Mouse (Mus musculus) heart, adult 2 months (tissue): Measurements from ENCODE around the gene Ppm1a. TPM values are rescaled to one million over a fixed set of nuclear protein-coding genes. Genes with fewer than 3 reads are reported as not detected.

ENCODE experiments used
- DNase-seq, 2 experiments: peaks; one replicate each; pipeline ENCODE4 v3.0.0; 2021
- H3K27ac ChIP-seq: fragments of 200-600 bp; 2 replicates; pipeline ENCODE4 v1.8.1; 2022
- H3K27me3 ChIP-seq: fragments of 200-500 bp; 2 replicates; pipeline ENCODE4 v1.6.1; 2012; ENCODE audit warnings: mild to moderate bottlenecking, low read length, inconsistent platforms, mixed read lengths; ENCODE audit not compliant: control insufficient read depth, insufficient read depth
- H3K36me3 ChIP-seq: fragments of 200-500 bp; 2 replicates; pipeline ENCODE4 v1.6.1; 2012; ENCODE audit warnings: low read length, inconsistent platforms; ENCODE audit not compliant: control insufficient read depth, insufficient read depth
- H3K4me1 ChIP-seq: fragments of 200-500 bp; 2 replicates; pipeline ENCODE4 v1.6.1; 2011; ENCODE audit warnings: low read length; ENCODE audit not compliant: control insufficient read depth, insufficient read depth
- H3K4me3 ChIP-seq: fragments of 200-600 bp; 2 replicates; pipeline ENCODE4 v1.8.1; 2022
- H3K79me2 ChIP-seq: fragments of 200-500 bp; replicated peaks from 2 replicates; pipeline ENCODE4 v1.6.1; 2012; ENCODE audit warnings: mild to moderate bottlenecking, inconsistent platforms, low read length, moderate library complexity, mixed read lengths; ENCODE audit not compliant: control insufficient read depth, insufficient read depth
- H3K9ac ChIP-seq: fragments of 200-500 bp; 2 replicates; pipeline ENCODE4 v1.6.1; 2012; ENCODE audit warnings: low read depth, mild to moderate bottlenecking, control low read depth, inconsistent platforms, low read length, mixed read lengths
- CTCF ChIP-seq: fragments of 200-600 bp; IDR thresholded peaks from 2 replicates; pipeline ENCODE4 v1.8.1; 2022; ENCODE audit warnings: antibody characterized with exemption, mild to moderate bottlenecking, moderate library complexity
- EP300 ChIP-seq: fragments of 200-500 bp; IDR thresholded peaks from 2 replicates; pipeline ENCODE4 v1.6.1; 2011; ENCODE audit warnings: low read depth, low read length, control low read depth; ENCODE audit not compliant: insufficient read depth
- POLR2A ChIP-seq: fragments of 200-500 bp; IDR thresholded peaks from 2 replicates; pipeline ENCODE4 v1.6.1; 2011; ENCODE audit warnings: mild to moderate bottlenecking, low read depth, low read length, control low read depth; ENCODE audit not compliant: insufficient read depth
- WGBS: fragments of 180-500 bp; shearing (Covaris S2); methylation state at CpG from one replicate; pipeline ENCODE4 v1.1.7; 2018; 5-methylcytosine and 5-hydroxymethylcytosine counted together
- intact Hi-C: fragments of 180-260 bp; cut with DNase I; formaldehyde crosslinking; loops from one replicate; pipeline ENCODE4 v1.15.1; 2025
- polyA plus RNA-seq: library from polyadenylated mRNA; depleted of rRNA; stranded (reverse); fragments of >200 nt; gene quantifications from 2 replicates; pipeline ENCODE4 v1.2.3, GENCODE M21; 2012; rRNA removed
- total RNA-seq, 2 experiments: library from RNA; stranded (reverse); gene quantifications; 2 replicates each; pipeline ENCODE4 v1.2.3; 2021

Gene Ppm1a
- total and polyA plus RNA-seq, 3 experiments, result 78.4 to 258 (median 218) TPM

DNA sequence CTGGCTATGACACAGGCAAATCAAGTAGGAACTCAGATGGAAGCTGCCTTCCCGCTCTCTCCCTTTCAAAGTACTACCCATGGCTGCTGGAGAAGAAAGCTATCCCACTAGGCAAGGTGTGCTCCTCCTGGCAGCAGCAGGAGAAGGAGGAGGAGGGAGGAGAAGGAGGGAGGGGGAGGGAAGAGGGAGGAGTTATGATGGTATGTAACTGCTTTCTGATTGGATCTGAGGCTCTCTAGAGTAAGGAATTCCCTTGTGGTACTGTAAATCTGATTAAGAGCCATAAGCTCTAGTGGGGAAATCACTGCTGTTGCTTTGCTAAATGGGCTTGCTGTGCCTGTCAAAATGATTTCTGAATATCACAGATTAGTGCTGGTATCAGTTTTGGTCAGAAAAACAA, 84.2 kb downstream of the Ppm1a start:
- Histone ChIP-seq H3K9ac (no peak overlapping the region), H3K4me3 (no peak overlapping the region), H3K36me3 (no peaks in the 10 kb centered on the region), H3K27me3 (no peaks in the 10 kb centered on the region), H3K27ac (no peak overlapping the region), H3K4me1 (peaks cover 3% of the 10 kb centered on the region), H3K79me2 (no peaks in the 10 kb centered on the region)
- WGBS, result 93% methylated on average over 1 of the region's 1 CpGs
- DNase-seq, result no peak
- TF ChIP-seq POLR2A (no peak), EP300 (no peak), CTCF (no peak)
- intact Hi-C loops, result loop anchor here (10.0 kb wide), 2 partner anchors 327 to 833 kb away; no protein-coding TSS in a partner anchor

GRCm38 (mm10) chr12:72843135-72843534, 85.9 kb downstream of the Ppm1a start:
- H3K4me1 ChIP-seq, result peaks cover 3% of the 10 kb centered on the region
- H3K4me3 ChIP-seq, result no peak overlapping the region
- 86% methylated on average over 4 of the region's 4 CpGs for WGBS
- DNase-seq, result no peak
- H3K9ac ChIP-seq, result no peak overlapping the region
- H3K79me2 ChIP-seq, result no peaks in the 10 kb centered on the region
- intact Hi-C loops, result loop anchor here (10.0 kb wide), 2 partner anchors 328 to 832 kb away; no protein-coding TSS in a partner anchor
- peak; percentile 50 for TF ChIP-seq CTCF
- TF ChIP-seq POLR2A, result no peak
- TF ChIP-seq EP300, result no peak
- no peaks in the 10 kb centered on the region for H3K36me3 ChIP-seq
- H3K27ac ChIP-seq, result no peak overlapping the region
- H3K27me3 ChIP-seq, result no peaks in the 10 kb centered on the region

GRCm38 (mm10) chr12:72843555-72843954, 86.3 kb downstream of the Ppm1a start:
- DNase-seq, result no peak
- Histone ChIP-seq H3K79me2 (no peaks in the 10 kb centered on the region), H3K9ac (no peak overlapping the region), H3K4me3 (no peak overlapping the region), H3K4me1 (peaks cover 3% of the 10 kb centered on the region), H3K36me3 (no peaks in the 10 kb centered on the region), H3K27me3 (peaks cover 2% of the 10 kb centered on the region; the same call in 1 of the 2 replicates), H3K27ac (no peak overlapping the region; the same call in 1 of the 2 replicates)
- no peak for TF ChIP-seq EP300
- TF ChIP-seq POLR2A, result no peak
- no peak for TF ChIP-seq CTCF
- intact Hi-C loops, result loop anchor here (10.0 kb wide), 2 partner anchors 329 to 831 kb away; no protein-coding TSS in a partner anchor
- 69% methylated on average over 4 of the region's 4 CpGs for WGBS

- Histone ChIP-seq H3K4me1 (peaks cover 3% of the 10 kb centered on the region), H3K36me3 (no peaks in the 10 kb centered on the region), H3K79me2 (no peaks in the 10 kb centered on the region), H3K27me3 (peaks cover 2% of the 10 kb centered on the region; the same call in 1 of the 2 replicates), H3K27ac (peak overlapping the region; percentile 2; the same call in 1 of the 2 replicates), H3K4me3 (no peak overlapping the region), H3K9ac (no peak overlapping the region)
- TF ChIP-seq EP300 (peak; percentile 89), POLR2A (no peak)
- WGBS, result 12% methylated on average over 12 of the region's 12 CpGs
- peak; percentile 76 to 88 for DNase-seq
- intact Hi-C loops, result loop anchor here (2.0 to 10.0 kb wide), 4 partner anchors 23 to 831 kb away; no protein-coding TSS in a partner anchor
Measured at GRCm38 (mm10) chr12:72843973-72844620, 86.8 kb downstream of the Ppm1a start.

GRCm38 (mm10) chr12:72845946-72846345, 88.7 kb downstream of the Ppm1a start:
- intact Hi-C loops, result loop anchor here (2.0 to 10.0 kb wide), 5 partner anchors 25 to 829 kb away; no protein-coding TSS in a partner anchor
- no peak for TF ChIP-seq EP300
- no peak for TF ChIP-seq POLR2A
- no peak for TF ChIP-seq CTCF
- Histone ChIP-seq H3K4me1 (peaks cover 3% of the 10 kb centered on the region), H3K9ac (no peak overlapping the region), H3K79me2 (no peaks in the 10 kb centered on the region), H3K36me3 (no peaks in the 10 kb centered on the region), H3K4me3 (no peak overlapping the region), H3K27me3 (peaks cover 2% of the 10 kb centered on the region; the same call in 1 of the 2 replicates), H3K27ac (no peak overlapping the region)
- 57% methylated on average over 10 of the region's 10 CpGs for WGBS
- no peak for DNase-seq

DNA sequence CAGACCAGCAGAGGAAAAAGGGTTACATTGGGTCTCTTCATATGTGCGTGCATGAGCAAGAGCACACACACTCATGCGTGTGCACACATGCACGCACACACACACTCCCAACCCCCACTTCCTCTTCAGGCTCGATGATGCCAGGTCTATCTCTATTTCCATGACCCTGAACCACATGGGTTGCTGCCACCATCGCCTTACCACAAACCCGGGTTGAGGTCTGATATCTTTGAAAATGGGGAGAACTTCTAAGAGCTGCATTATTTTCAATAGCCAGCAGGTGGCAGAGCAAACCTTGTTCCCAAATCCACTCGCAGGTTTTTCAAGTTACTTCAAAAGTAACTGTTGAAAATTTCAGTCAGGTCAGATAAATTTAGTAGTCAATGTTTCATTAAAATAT, 90.5 kb downstream of the Ppm1a start:
- peaks cover 2% of the 10 kb centered on the region; the same call in 1 of the 2 replicates for H3K27me3 ChIP-seq
- H3K4me1 ChIP-seq, result peaks cover 3% of the 10 kb centered on the region
- no peak overlapping the region for H3K27ac ChIP-seq
- H3K4me3 ChIP-seq, result no peak overlapping the region
- no peak overlapping the region for H3K9ac ChIP-seq
- peak in 1 of 2 experiments; percentile 40 for DNase-seq
- WGBS, result 27% methylated on average over 7 of the region's 7 CpGs
- H3K79me2 ChIP-seq, result no peaks in the 10 kb centered on the region
- no peaks in the 10 kb centered on the region for H3K36me3 ChIP-seq
- peak; percentile 92 for TF ChIP-seq CTCF
- TF ChIP-seq POLR2A, result no peak
- intact Hi-C loops, result loop anchor here (1.0 to 10.0 kb wide), 4 partner anchors 129 to 827 kb away; no protein-coding TSS in a partner anchor

Other genes with a start within 250 kb of the Ppm1a start
- 1 to 10 TPM; 3.4 to 3.6 TPM for gene Pcnx4, start 221.1 kb upstream of the Ppm1a start, total RNA-seq
- 2.4 and 4.2 TPM in 2 replicates for gene Pcnx4, start 221.1 kb upstream of the Ppm1a start, polyA plus RNA-seq
- not detected for gene Gm4756, start 107.8 kb upstream of the Ppm1a start, total RNA-seq
- not detected in 2 replicates for gene Gm4756, start 107.8 kb upstream of the Ppm1a start, polyA plus RNA-seq
- 10 to 100 TPM; 54.6 to 65.7 TPM for gene Dhrs7, start 92.5 kb upstream of the Ppm1a start, total RNA-seq
- 47.9 and 57.7 TPM in 2 replicates for gene Dhrs7, start 92.5 kb upstream of the Ppm1a start, polyA plus RNA-seq
- not detected for gene Six6, start 182.4 kb downstream of the Ppm1a start, total RNA-seq
- gene Six6, start 182.4 kb downstream of the Ppm1a start, polyA plus RNA-seq, result not detected in 2 replicates
- under 1 TPM; 0.30 to 0.47 TPM for gene 4930447C04Rik, start 183.3 kb downstream of the Ppm1a start, total RNA-seq
- gene 4930447C04Rik, start 183.3 kb downstream of the Ppm1a start, polyA plus RNA-seq, result 0.23 TPM in 1 of 2 replicates, not detected in the other